Mouse (Mus musculus) layer of hippocampus, adult 9-10 months (tissue): Measurements from ENCODE around the gene Nectin1.

Source experiments
- DNase-seq: peaks from one replicate; pipeline ENCODE4 v3.0.0; 2022; ENCODE audit warnings: low spot score

Gene Nectin1

DNA sequence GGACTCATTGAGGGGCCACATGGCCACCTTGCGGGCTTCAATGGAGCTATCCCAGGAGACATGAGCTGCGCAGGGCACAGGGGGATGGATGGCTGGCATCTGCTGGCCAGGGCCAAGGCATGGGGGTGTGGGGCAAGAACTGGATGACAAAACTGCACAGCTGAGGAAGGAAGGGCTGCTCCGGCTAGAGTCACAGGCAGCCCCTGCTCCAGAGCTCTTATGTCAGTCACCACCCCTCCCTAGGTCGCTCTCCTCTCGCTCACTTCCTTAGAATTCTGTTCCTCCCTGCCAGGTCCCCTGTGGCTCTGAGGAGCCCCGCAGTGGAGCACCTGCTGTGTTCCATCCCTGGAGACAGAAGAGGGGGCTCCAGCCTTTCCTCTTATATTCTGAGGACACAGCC, 63.8 kb downstream of the Nectin1 start:
- DNase-seq = no peak

- no peak for DNase-seq
Observed at GRCm38 (mm10) chr9:43808099-43808498, 64.3 kb downstream of the Nectin1 start.

DNA sequence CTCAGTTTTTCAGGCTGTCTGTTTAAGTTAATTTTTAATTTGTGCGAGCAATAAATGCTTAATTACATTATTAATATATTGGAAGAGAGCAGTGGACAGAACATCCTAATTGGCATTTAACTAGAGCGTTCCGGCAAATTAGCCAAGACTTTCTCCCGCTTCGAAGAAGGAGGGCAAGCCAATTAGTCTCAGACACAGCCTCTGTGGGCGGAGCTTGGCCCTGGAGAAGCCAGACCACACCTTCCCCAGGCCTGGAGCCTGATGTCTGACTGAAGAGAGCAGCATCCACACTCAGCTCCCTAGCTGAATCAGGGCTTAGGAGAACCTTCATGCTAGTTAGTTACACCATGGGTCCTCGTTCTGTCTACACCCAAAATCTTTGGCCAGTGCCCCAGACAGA, 64.8 kb downstream of the Nectin1 start:
- DNase-seq = no peak

GRCm38 (mm10) chr9:43813156-43813555, 69.4 kb downstream of the Nectin1 start:
- no peak for DNase-seq

- no peak for DNase-seq
Observed at GRCm38 (mm10) chr9:43822206-43822605, 78.4 kb downstream of the Nectin1 start.

DNA sequence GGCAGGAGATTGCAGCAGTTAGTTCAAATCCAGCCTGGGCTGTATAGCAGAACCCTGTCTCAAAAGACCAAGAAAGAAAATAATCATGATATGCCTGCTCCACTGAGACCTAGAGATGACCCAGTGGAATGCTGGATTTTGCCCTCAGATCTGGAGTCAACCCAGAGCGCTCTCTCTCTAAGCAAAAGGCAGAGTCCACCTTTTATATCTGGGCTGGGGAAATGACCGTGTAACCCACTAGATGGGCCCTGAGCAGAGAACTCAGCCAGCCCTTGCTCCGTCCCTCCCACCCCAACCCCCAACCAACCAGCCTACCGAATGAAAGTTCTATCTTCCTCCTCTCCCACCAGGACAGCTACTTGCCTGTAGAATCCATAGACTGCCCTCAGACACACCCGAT, 81.4 kb downstream of the Nectin1 start:
- DNase-seq = no peak

DNA sequence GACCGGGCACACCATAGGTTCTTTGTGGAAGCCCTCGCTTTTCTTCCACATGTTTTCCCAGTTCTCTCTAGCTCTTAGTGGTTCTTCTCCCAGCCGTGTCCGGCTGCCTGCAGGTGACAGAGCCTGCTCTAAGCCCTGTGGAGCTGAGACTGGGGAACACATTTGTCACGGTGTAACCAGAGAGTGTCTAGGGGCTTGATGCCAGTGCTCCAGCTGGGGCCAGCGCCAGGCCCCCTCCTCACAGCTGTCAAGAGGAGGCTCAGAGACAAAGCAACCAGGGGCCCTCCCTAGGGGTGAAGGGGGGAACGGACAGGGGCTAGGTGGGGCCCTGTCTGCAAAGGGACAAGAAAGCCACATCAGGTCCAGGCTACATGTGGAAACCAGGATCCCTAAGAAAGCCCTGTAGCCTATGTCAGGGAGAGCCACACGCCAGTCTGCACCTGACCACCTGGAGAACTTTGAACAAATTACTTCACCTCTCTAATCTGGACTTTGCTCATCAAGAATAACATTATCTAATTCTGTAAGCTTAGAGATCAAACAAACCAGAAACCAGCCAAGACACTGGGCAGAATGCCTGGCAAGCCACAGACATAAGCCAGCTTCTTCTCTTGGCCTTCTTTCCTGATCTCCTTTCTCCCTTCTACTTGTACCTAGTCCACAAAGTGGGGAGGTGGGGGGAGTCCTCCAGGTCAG, 82.9 kb downstream of the Nectin1 start:
- DNase-seq = no peak

DNA sequence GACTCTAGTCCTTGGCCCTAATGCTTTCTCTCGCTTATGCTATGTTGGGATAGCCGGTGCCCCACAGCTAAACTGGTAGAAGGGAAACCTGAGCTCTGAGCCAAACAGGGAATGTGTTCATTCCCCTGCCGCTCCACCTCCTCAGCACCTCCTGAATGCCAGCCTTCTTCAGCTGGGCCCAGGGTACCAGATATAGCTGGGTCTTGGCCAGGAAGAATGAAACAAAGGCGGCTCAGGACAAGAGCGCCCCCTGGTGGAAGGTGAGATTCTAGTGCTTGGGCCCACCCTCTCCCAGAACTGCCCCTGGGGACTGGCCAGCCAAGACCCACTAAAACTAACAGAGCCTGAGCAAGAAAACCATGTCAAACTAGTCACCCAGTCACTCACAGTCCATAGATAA, 83.8 kb downstream of the Nectin1 start:
- DNase-seq = peak; percentile 17

GRCm38 (mm10) chr9:43828960-43829359, 85.2 kb downstream of the Nectin1 start:
- no peak for DNase-seq

DNA sequence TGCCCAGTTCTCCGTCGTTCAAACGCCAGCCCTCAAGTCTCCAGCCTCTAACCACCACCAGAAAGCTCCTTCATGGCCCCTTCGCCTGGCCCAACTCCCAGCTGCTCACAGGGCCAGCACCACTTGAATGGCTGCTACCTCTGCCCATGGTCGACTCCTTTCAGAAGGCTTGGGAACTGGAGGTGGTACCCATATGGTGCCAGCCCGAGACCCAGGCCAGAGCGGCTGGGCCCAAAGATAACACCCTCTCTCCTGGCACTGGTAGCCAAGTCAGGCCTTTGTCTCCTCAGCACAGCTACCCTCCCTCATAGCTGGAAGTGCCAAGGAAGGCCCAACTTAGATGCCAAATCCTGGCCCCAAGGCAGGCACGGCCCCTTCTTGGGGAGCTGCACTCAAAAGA, 89.4 kb downstream of the Nectin1 start:
- DNase-seq = no peak

- DNase-seq = no peak
Observed at GRCm38 (mm10) chr9:43834283-43834682, 90.5 kb downstream of the Nectin1 start.

DNA sequence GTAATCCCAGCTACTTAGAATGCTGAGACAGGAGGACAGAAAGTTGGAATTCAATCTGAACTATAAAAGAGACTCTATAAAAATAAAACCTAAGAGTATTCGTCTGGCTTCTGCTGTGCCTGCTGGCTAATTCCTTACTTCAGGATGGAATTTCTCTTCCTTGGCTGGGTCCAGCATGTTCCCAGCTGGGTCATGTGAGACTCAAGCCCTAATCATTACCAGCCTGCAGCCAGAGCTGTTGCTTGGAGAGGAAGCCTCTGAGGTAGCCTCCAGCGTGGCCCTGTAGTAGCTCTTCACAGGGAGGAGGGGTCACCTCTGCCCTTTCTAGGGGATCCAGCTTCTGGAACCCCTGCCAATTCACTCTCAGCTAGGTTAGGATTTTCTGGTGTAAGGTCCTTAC, 94.8 kb downstream of the Nectin1 start:
- no peak for DNase-seq

GRCm38 (mm10) chr9:43842921-43843577, 99.3 kb downstream of the Nectin1 start:
- no peak for DNase-seq

- no peak for DNase-seq
Observed at GRCm38 (mm10) chr9:43843711-43844127, 99.9 kb downstream of the Nectin1 start.

- peak; percentile 33 for DNase-seq
Observed at GRCm38 (mm10) chr9:43845660-43846455, 102.1 kb downstream of the Nectin1 start.

GRCm38 (mm10) chr9:43847861-43848260, 104.1 kb downstream of the Nectin1 start:
- DNase-seq = no peak

DNA sequence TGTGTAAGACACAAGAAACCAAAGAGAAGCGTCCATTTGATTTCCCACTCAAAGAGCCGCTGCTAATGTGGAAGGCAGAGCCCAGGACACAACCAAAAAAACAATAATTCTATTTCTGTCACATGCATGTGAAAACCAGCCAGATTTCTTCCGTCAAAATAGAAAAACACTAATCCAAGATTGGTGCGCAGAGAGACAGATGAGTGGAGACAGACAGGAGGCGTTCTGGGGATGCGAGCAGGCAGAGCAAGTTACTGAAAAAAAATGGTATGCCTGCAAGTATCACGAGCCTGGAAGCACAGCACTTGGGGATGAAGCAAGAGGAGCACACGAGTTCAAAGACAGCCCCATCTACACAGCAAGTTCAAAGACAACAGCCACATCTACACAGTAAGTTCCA, 106.5 kb downstream of the Nectin1 start:
- DNase-seq = no peak

DNA sequence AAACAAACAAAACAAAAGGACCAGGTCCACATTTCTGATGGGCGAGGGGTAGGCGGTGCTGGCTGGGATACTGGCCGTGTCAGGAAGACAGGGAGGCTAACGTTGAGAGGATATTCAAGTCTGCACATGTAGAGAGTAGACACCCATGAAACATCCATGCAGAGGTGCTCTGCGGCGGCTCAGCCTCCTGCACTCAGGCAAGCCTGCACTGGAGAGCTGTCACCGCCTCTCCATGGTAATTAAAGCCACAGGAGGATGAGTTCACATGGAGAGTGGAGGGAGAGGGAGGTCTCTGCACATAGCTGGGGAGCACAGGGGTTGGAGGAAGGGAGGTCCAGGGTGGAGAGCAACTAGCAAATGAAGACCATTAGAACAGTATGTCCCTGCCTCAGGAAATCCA, 107.4 kb downstream of the Nectin1 start:
- no peak for DNase-seq

DNA sequence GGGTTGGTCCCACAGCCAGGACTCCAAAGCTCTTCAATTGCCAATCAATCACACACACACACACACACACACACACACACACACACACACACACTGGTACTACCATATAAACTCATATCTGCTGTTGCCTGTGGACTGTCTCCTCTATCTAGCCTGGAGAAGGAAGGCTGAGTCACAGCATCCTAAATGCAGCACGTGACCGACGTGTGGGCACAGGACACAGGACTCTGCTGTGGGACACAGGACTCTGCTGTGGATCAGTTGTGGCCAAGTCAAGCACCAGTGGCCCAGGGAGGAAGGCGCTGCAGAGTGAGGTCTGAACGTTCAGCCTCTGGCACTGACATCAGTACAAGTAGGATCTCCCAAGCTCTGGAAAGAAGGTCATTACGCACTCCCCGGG, 112.1 kb downstream of the Nectin1 start:
- no peak for DNase-seq
